Mouse (Mus musculus) intestine, embryonic 16.5 days (tissue): Measurements from ENCODE around the gene Slc5a11. TPM values are rescaled to one million over a fixed set of nuclear protein-coding genes. Genes with fewer than 3 reads are reported as not detected.

ENCODE experiments used
- ATAC-seq: fragments of 200-750 bp; cut with Nextera tagmentation; 2 replicates; pipeline ENCODE4 v1.8.0; 2017; ENCODE audit warnings: moderate TSS enrichment, moderate library complexity
- H3K27ac ChIP-seq: fragments of 300-500 bp; sonication (generic); 2 replicates; pipeline ENCODE4 v1.5.1; 2014; ENCODE audit warnings: mild to moderate bottlenecking, low read length
- H3K27me3 ChIP-seq: fragments of 300-500 bp; sonication (generic); replicated peaks from 2 replicates; pipeline ENCODE4 v1.6.1; 2014; ENCODE audit warnings: low read length, control low read depth, mixed read lengths; ENCODE audit not compliant: control insufficient read depth, insufficient read depth
- H3K36me3 ChIP-seq: fragments of 300-500 bp; sonication (generic); 2 replicates; pipeline ENCODE4 v1.6.1; 2014; ENCODE audit warnings: low read length, control low read depth; ENCODE audit not compliant: control insufficient read depth, insufficient read depth
- H3K4me1 ChIP-seq: fragments of 300-500 bp; sonication (generic); 2 replicates; pipeline ENCODE4 v1.6.1; 2014; ENCODE audit warnings: low read length, control low read depth, mixed read lengths; ENCODE audit not compliant: control insufficient read depth, insufficient read depth
- H3K4me2 ChIP-seq: fragments of 300-500 bp; sonication (generic); 2 replicates; pipeline ENCODE4 v1.6.1; 2014; ENCODE audit warnings: low read depth, low read length, control low read depth
- H3K4me3 ChIP-seq: fragments of 300-500 bp; sonication (generic); 2 replicates; pipeline ENCODE4 v1.5.1; 2014; ENCODE audit warnings: mild to moderate bottlenecking, low read length
- H3K9ac ChIP-seq: fragments of 300-500 bp; sonication (generic); 2 replicates; pipeline ENCODE4 v1.6.1; 2014; ENCODE audit warnings: low read depth, low read length
- H3K9me3 ChIP-seq: fragments of 300-500 bp; sonication (generic); 2 replicates; pipeline ENCODE4 v1.6.1; 2016; ENCODE audit warnings: low read length, control low read depth; ENCODE audit not compliant: control insufficient read depth
- WGBS: fragments of 180-500 bp; shearing (Covaris S2); extraction: QIAGEN DNeasy Blood & Tissue Kit; methylation state at CpG from one replicate; pipeline ENCODE4 v1.1.7; 2014; 5-methylcytosine and 5-hydroxymethylcytosine counted together
- polyA plus RNA-seq: library from polyadenylated mRNA; unstranded; fragments of >200 nt; fragmentation: Nextera tagmentation; extraction: Ambion mirVana; gene quantifications from 2 replicates; pipeline ENCODE4 v1.2.1, GENCODE M21; 2015

The Slc5a11 gene
- polyA plus RNA-seq, 1 experiment from 2014 or later, result 25.3 TPM

GRCm38 (mm10) chr7:123188462-123188861, 26.1 kb upstream of the Slc5a11 start:
- ATAC-seq, result no peak
- H3K4me2 ChIP-seq, result no peak overlapping the region
- H3K4me3 ChIP-seq, result no peak overlapping the region
- H3K36me3 ChIP-seq, result peaks cover 29% of the 10 kb centered on the region
- H3K27me3 ChIP-seq, result no peaks in the 10 kb centered on the region
- H3K4me1 ChIP-seq, result no peaks in the 10 kb centered on the region
- 89% methylated on average over 3 of the region's 3 CpGs for WGBS
- no peak overlapping the region for H3K9ac ChIP-seq
- H3K9me3 ChIP-seq, result no peaks in the 10 kb centered on the region
- no peak overlapping the region for H3K27ac ChIP-seq

DNA sequence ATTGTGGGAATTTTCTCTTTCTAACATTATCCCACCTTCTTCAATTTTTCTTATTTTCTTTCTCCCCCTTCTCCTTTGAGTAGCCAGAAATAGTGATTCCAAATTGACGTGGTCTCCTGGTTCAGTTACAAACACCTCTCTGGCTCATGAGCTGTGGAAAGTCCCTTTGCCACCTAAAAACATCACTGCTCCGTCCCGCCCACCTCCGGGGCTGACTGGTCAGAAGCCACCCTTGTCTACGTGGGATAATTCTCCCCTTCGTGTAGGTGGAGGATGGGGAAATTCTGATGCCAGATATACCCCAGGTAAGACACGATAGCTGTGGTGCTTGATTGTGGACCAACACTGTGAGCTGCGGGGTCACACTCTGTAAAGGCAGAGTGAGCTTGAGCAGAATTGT, 24.8 kb upstream of the Slc5a11 start:
- 96% methylated on average over 8 of the region's 8 CpGs for WGBS
- H3K9me3 ChIP-seq, result no peaks in the 10 kb centered on the region
- no peaks in the 10 kb centered on the region for H3K4me1 ChIP-seq
- no peak overlapping the region for H3K4me2 ChIP-seq
- ATAC-seq, result no peak
- H3K27ac ChIP-seq, result no peak overlapping the region
- no peak overlapping the region for H3K4me3 ChIP-seq
- H3K27me3 ChIP-seq, result no peaks in the 10 kb centered on the region
- H3K36me3 ChIP-seq, result peaks cover 27% of the 10 kb centered on the region
- no peak overlapping the region for H3K9ac ChIP-seq

- H3K4me2 ChIP-seq, result no peak overlapping the region
- no peaks in the 10 kb centered on the region for H3K9me3 ChIP-seq
- H3K27me3 ChIP-seq, result no peaks in the 10 kb centered on the region
- H3K4me1 ChIP-seq, result peaks cover 9% of the 10 kb centered on the region
- WGBS, result 81% methylated on average over 5 of the region's 5 CpGs
- no peak overlapping the region for H3K27ac ChIP-seq
- H3K4me3 ChIP-seq, result no peak overlapping the region
- no peak overlapping the region for H3K9ac ChIP-seq
- no peak for ATAC-seq
- peaks cover 23% of the 10 kb centered on the region for H3K36me3 ChIP-seq
Measured at GRCm38 (mm10) chr7:123191731-123192130, 22.8 kb upstream of the Slc5a11 start.

GRCm38 (mm10) chr7:123193201-123193600, 21.4 kb upstream of the Slc5a11 start:
- WGBS, result 88% methylated on average over 12 of the region's 12 CpGs
- Histone ChIP-seq H3K4me3 (no peak overlapping the region), H3K27me3 (no peaks in the 10 kb centered on the region), H3K27ac (no peak overlapping the region), H3K4me1 (peaks cover 11% of the 10 kb centered on the region), H3K36me3 (peaks cover 18% of the 10 kb centered on the region), H3K9me3 (no peaks in the 10 kb centered on the region), H3K4me2 (no peak overlapping the region), H3K9ac (no peak overlapping the region)
- ATAC-seq, result no peak

DNA sequence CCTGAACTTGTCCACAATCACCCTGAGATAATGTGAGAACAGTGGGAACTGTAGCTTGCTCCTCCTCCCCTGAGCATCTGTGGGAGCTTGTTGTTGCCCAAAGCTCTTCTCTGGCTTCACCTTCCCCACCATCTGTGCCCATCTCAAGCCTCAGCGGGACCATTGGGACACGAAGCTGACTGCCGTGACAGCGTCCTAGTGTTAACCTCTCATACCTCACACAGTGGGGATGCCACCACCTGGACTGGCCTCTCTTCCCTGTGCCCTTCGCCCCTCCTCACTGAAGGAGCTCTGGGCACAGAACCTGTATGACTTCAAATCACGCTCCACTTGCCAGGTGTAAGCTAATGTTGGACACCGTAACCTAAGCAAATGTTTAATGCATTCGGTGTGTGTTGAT, 19.9 kb upstream of the Slc5a11 start:
- H3K27ac ChIP-seq, result no peak overlapping the region
- no peak overlapping the region for H3K9ac ChIP-seq
- no peak overlapping the region for H3K4me2 ChIP-seq
- no peaks in the 10 kb centered on the region for H3K9me3 ChIP-seq
- H3K4me3 ChIP-seq, result no peak overlapping the region
- no peak for ATAC-seq
- H3K4me1 ChIP-seq, result peaks cover 13% of the 10 kb centered on the region
- 93% methylated on average over 8 of the region's 8 CpGs for WGBS
- peaks cover 14% of the 10 kb centered on the region for H3K36me3 ChIP-seq
- no peaks in the 10 kb centered on the region for H3K27me3 ChIP-seq

DNA sequence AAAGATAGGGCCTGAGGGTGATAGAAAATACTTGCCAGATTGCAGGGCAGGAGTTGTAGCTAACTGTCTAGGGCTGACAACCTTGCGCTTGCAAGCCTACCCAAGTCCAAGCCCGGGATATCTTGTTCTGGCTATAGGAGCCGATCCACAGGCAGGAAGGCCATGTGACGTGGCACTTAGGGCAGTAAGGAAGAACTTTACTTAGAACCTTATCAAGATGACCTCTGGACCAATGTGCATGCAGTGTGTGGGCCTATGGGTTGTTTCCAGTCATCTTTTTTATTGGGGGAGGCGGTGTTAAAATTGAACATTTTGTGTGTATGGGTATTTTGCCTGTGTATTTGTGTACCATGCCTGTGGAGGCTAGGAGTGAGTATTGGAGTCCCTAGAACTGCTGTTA, 18.1 kb upstream of the Slc5a11 start:
- peak; percentile 37 for ATAC-seq
- peaks cover 13% of the 10 kb centered on the region for H3K4me1 ChIP-seq
- peaks cover 9% of the 10 kb centered on the region for H3K36me3 ChIP-seq
- H3K9me3 ChIP-seq, result no peaks in the 10 kb centered on the region
- H3K4me3 ChIP-seq, result no peak overlapping the region
- no peaks in the 10 kb centered on the region for H3K27me3 ChIP-seq
- H3K9ac ChIP-seq, result no peak overlapping the region
- H3K27ac ChIP-seq, result peak overlapping the region; percentile 35; the same call in 1 of the 2 replicates
- WGBS, result 68% methylated on average over 5 of the region's 5 CpGs
- no peak overlapping the region for H3K4me2 ChIP-seq

DNA sequence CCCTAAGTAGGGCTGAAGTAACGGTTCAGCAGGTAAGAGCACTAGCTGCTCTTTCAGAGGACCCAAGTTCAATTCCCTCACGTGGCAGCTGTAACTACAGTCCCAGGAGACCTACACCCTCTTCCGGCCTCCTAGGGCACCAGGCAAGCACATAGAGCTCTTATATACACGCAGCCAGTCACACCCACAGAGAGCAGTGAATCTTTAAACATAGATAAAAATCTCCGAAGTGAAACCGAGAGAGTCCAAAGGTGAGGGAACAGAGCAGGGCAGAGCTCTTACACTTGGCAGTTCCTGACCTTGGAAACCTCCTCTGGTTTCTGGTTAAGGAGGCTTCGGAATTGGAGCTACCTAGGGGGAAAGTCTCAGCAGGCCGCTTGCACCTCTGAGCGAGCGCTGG, 15.9 kb upstream of the Slc5a11 start:
- WGBS, result 53% methylated on average over 10 of the region's 10 CpGs
- Histone ChIP-seq H3K36me3 (peaks cover 2% of the 10 kb centered on the region; the same call in 1 of the 2 replicates), H3K27ac (peak overlapping the region; percentile 69), H3K4me1 (peaks cover 13% of the 10 kb centered on the region), H3K4me2 (no peak overlapping the region), H3K9me3 (no peaks in the 10 kb centered on the region), H3K4me3 (no peak overlapping the region), H3K9ac (no peak overlapping the region), H3K27me3 (no peaks in the 10 kb centered on the region)
- ATAC-seq, result peak; percentile 83

DNA sequence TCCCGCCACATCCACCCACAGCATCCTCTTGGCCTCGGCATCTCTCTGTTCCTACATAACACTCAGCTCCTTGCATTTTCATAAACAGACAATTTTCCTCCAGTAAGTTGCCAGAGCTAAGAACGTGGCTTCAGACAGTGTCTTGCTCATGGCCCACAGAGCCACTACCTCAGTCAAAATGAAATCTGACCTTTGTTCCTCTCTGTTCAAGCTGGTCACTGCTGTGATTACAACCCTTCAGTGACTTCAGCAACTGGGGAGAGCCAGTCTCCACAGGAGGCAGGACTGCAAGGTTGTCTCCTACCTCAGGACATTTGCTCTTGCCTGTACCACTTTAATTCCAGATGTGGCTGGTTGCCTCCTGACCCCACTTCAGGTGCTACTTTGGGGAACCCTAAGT, 15.4 kb upstream of the Slc5a11 start:
- peaks cover 13% of the 10 kb centered on the region for H3K4me1 ChIP-seq
- peaks cover 2% of the 10 kb centered on the region; the same call in 1 of the 2 replicates for H3K36me3 ChIP-seq
- H3K4me3 ChIP-seq, result no peak overlapping the region
- H3K27ac ChIP-seq, result peak overlapping the region; percentile 69
- WGBS, result 54% methylated on average over 3 of the region's 3 CpGs
- peak; percentile 51 for ATAC-seq
- peak overlapping the region; percentile 1; the same call in 1 of the 2 replicates for H3K4me2 ChIP-seq
- H3K9me3 ChIP-seq, result no peaks in the 10 kb centered on the region
- no peak overlapping the region for H3K9ac ChIP-seq
- H3K27me3 ChIP-seq, result no peaks in the 10 kb centered on the region

GRCm38 (mm10) chr7:123199656-123200206, 14.8 kb upstream of the Slc5a11 start:
- H3K9me3 ChIP-seq, result no peaks in the 10 kb centered on the region
- H3K36me3 ChIP-seq, result peaks cover 2% of the 10 kb centered on the region; the same call in 1 of the 2 replicates
- WGBS, result 88% methylated on average over 15 of the region's 15 CpGs
- H3K4me1 ChIP-seq, result peaks cover 13% of the 10 kb centered on the region
- H3K9ac ChIP-seq, result no peak overlapping the region
- no peak overlapping the region for H3K27ac ChIP-seq
- H3K27me3 ChIP-seq, result no peaks in the 10 kb centered on the region
- H3K4me3 ChIP-seq, result no peak overlapping the region
- peak; percentile 12 for ATAC-seq
- H3K4me2 ChIP-seq, result peak overlapping the region; percentile 1; the same call in 1 of the 2 replicates

DNA sequence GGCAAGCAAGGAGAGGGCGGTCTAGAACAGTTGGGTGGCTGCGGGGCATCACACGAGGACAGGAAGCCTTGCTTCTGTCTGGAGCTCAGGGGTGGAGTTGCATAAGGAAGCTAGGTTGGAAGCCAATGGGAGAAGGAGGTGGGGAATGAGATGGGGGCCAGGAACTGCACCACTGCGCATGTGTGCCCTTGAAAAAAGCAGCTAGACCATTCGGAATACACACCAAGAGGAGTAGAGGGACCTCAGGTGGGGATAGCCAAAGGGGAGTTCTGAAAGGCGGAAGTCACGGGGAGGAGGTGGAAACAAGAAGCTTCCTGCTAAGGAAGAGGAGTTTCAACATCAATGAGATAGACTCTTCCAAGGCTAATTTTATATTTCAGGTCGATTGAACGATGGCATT, 13.9 kb upstream of the Slc5a11 start:
- Histone ChIP-seq H3K9ac (no peak overlapping the region), H3K4me2 (no peak overlapping the region), H3K4me1 (peaks cover 13% of the 10 kb centered on the region), H3K27ac (no peak overlapping the region), H3K9me3 (no peaks in the 10 kb centered on the region), H3K4me3 (no peak overlapping the region), H3K27me3 (no peaks in the 10 kb centered on the region), H3K36me3 (no peaks in the 10 kb centered on the region)
- ATAC-seq, result no peak
- 77% methylated on average over 9 of the region's 9 CpGs for WGBS
